Mouse (Mus musculus) forebrain, embryonic 16.5 days (tissue): ENCODE measurements around the gene March1. TPM values are rescaled to one million over a fixed set of nuclear protein-coding genes. Genes with fewer than 3 reads are reported as not detected.
A peak's percentile ranks its signal among the peaks of the same experiment; 100 is the strongest.

Experiments
- ATAC-seq: fragments of 200-750 bp; cut with Nextera tagmentation; 2 replicates; pipeline ENCODE4 v1.8.0; 2017; ENCODE audit warnings: mild to moderate bottlenecking, moderate library complexity
- H3K27ac ChIP-seq: fragments of 300-500 bp; sonication (generic); 2 replicates; pipeline ENCODE4 v1.5.1; 2014; ENCODE audit warnings: low read length, control low read depth
- H3K27me3 ChIP-seq: fragments of 300-500 bp; sonication (generic); replicated peaks from 2 replicates; pipeline ENCODE4 v1.6.1; 2014; ENCODE audit warnings: low read length; ENCODE audit not compliant: control insufficient read depth, insufficient read depth
- H3K36me3 ChIP-seq: fragments of 300-500 bp; sonication (generic); 2 replicates; pipeline ENCODE4 v1.6.1; 2014; ENCODE audit not compliant: control insufficient read depth, insufficient read depth
- H3K4me1 ChIP-seq: fragments of 300-500 bp; sonication (generic); replicated peaks from 2 replicates; pipeline ENCODE4 v1.6.1; 2014; ENCODE audit warnings: low read length; ENCODE audit not compliant: control insufficient read depth, insufficient read depth
- H3K4me2 ChIP-seq: fragments of 300-500 bp; sonication (generic); 2 replicates; pipeline ENCODE4 v1.6.1; 2014; ENCODE audit warnings: mild to moderate bottlenecking, low read length, control low read depth
- H3K4me3 ChIP-seq: fragments of 300-500 bp; sonication (generic); replicated peaks from 2 replicates; pipeline ENCODE4 v1.5.1; 2014; ENCODE audit warnings: mild to moderate bottlenecking, low read length, control low read depth
- H3K9ac ChIP-seq: fragments of 300-500 bp; sonication (generic); replicated peaks from 2 replicates; pipeline ENCODE4 v1.6.1; 2014; ENCODE audit warnings: low read depth, low read length, control low read depth
- H3K9me3 ChIP-seq: fragments of 300-500 bp; sonication (generic); 2 replicates; pipeline ENCODE4 v1.6.1; 2016; ENCODE audit warnings: low read length; ENCODE audit not compliant: control insufficient read depth
- WGBS: fragments of 180-500 bp; shearing (Covaris S2); extraction: QIAGEN DNeasy Blood & Tissue Kit; methylation state at CpG from one replicate; pipeline ENCODE4 v1.1.7; 2014; 5-methylcytosine and 5-hydroxymethylcytosine counted together
- polyA plus RNA-seq: library from polyadenylated mRNA; unstranded; fragments of >200 nt; fragmentation: Nextera tagmentation; extraction: Ambion mirVana; gene quantifications from 2 replicates; pipeline ENCODE4 v1.2.1, GENCODE M21; 2015

March1 gene
- polyA plus RNA-seq, 1 experiment from 2014 or later = 38.1 TPM

GRCm38 (mm10) chr8:66488556-66488955 lies 870.9 kb downstream of the March1 start:
- Histone ChIP-seq H3K27ac (no peak overlapping the region), H3K4me2 (no peak overlapping the region), H3K36me3 (no peaks in the 10 kb centered on the region), H3K9me3 (no peaks in the 10 kb centered on the region), H3K27me3 (no peaks in the 10 kb centered on the region), H3K9ac (no peak overlapping the region), H3K4me3 (no peak overlapping the region), H3K4me1 (peaks cover 7% of the 10 kb centered on the region)
- 46% methylated on average over 3 of the region's 3 CpGs for WGBS
- no peak for ATAC-seq

- 88% methylated on average over 4 of the region's 4 CpGs for WGBS
- no peaks in the 10 kb centered on the region for H3K9me3 ChIP-seq
Measured at GRCm38 (mm10) chr8:66490624-66491023, 872.9 kb downstream of the March1 start.

GRCm38 (mm10) chr8:66494496-66494895 lies 876.8 kb downstream of the March1 start:
- Histone ChIP-seq H3K4me2 (no peak overlapping the region), H3K9me3 (no peaks in the 10 kb centered on the region), H3K36me3 (no peaks in the 10 kb centered on the region), H3K4me3 (no peak overlapping the region), H3K27ac (no peak overlapping the region), H3K9ac (no peak overlapping the region), H3K4me1 (no peaks in the 10 kb centered on the region), H3K27me3 (no peaks in the 10 kb centered on the region)
- WGBS = 78% methylated on average over 2 of the region's 2 CpGs
- ATAC-seq = no peak

More at GRCm38 (mm10) chr8:66490624-66491023, 872.9 kb downstream of the March1 start:
- no peak for ATAC-seq
- Histone ChIP-seq H3K9ac (no peak overlapping the region), H3K4me1 (peaks cover under 1% of the 10 kb centered on the region), H3K36me3 (no peaks in the 10 kb centered on the region), H3K4me2 (no peak overlapping the region), H3K27me3 (no peaks in the 10 kb centered on the region), H3K4me3 (no peak overlapping the region), H3K27ac (no peak overlapping the region)

- no peak overlapping the region for H3K4me2 ChIP-seq
- ATAC-seq = peak; percentile 87
- no peaks in the 10 kb centered on the region for H3K9me3 ChIP-seq
- H3K4me1 ChIP-seq = no peaks in the 10 kb centered on the region
- H3K27me3 ChIP-seq = no peaks in the 10 kb centered on the region
- no peak overlapping the region for H3K4me3 ChIP-seq
- WGBS = 9% methylated on average over 8 of the region's 8 CpGs
- H3K27ac ChIP-seq = no peak overlapping the region
- no peak overlapping the region for H3K9ac ChIP-seq
- H3K36me3 ChIP-seq = no peaks in the 10 kb centered on the region
Measured at GRCm38 (mm10) chr8:66495726-66496125, 878.0 kb downstream of the March1 start.

GRCm38 (mm10) chr8:66496998-66497577 lies 879.4 kb downstream of the March1 start:
- WGBS = 40% methylated on average over 4 of the region's 4 CpGs
- no peak overlapping the region for H3K4me2 ChIP-seq
- no peaks in the 10 kb centered on the region for H3K9me3 ChIP-seq
- no peak overlapping the region for H3K4me3 ChIP-seq
- H3K36me3 ChIP-seq = no peaks in the 10 kb centered on the region
- no peak overlapping the region for H3K9ac ChIP-seq
- peak; percentile 70 for ATAC-seq
- no peaks in the 10 kb centered on the region for H3K27me3 ChIP-seq
- H3K4me1 ChIP-seq = no peaks in the 10 kb centered on the region
- no peak overlapping the region for H3K27ac ChIP-seq

GRCm38 (mm10) chr8:66503381-66503780 lies 885.7 kb downstream of the March1 start:
- H3K9me3 ChIP-seq = no peaks in the 10 kb centered on the region
- H3K27ac ChIP-seq = no peak overlapping the region
- no peaks in the 10 kb centered on the region for H3K4me1 ChIP-seq
- no peaks in the 10 kb centered on the region for H3K27me3 ChIP-seq
- WGBS = 83% methylated on average over 2 of the region's 2 CpGs
- no peaks in the 10 kb centered on the region for H3K36me3 ChIP-seq
- no peak for ATAC-seq
- H3K4me3 ChIP-seq = no peak overlapping the region
- no peak overlapping the region for H3K9ac ChIP-seq
- no peak overlapping the region for H3K4me2 ChIP-seq

GRCm38 (mm10) chr8:66511537-66511936 lies 893.8 kb downstream of the March1 start, which contains the start of gene Tktl2:
TSS of gene Tktl2 (plus strand) at chr8:66511756.
- Histone ChIP-seq H3K4me1 (no peaks in the 10 kb centered on the region), H3K9ac (no peak within 1 kb of the TSS), H3K27ac (no peak within 1 kb of the TSS), H3K4me3 (no peak within 1 kb of the TSS), H3K36me3 (no peaks in the 10 kb centered on the region), H3K9me3 (no peaks in the 10 kb centered on the region), H3K4me2 (no peak within 1 kb of the TSS), H3K27me3 (no peaks in the 10 kb centered on the region)
- ATAC-seq = no peak
- 98% methylated on average over 22 of the region's 22 CpGs for WGBS

GRCm38 (mm10) chr8:66519149-66519548 lies 901.4 kb downstream of the March1 start:
- Histone ChIP-seq H3K9me3 (no peaks in the 10 kb centered on the region), H3K4me3 (no peak overlapping the region), H3K4me2 (no peak overlapping the region), H3K9ac (no peak overlapping the region), H3K4me1 (no peaks in the 10 kb centered on the region), H3K36me3 (no peaks in the 10 kb centered on the region), H3K27me3 (no peaks in the 10 kb centered on the region), H3K27ac (no peak overlapping the region)
- no peak for ATAC-seq
- 76% methylated on average over 2 of the region's 2 CpGs for WGBS

GRCm38 (mm10) chr8:66520576-66520975 lies 902.9 kb downstream of the March1 start:
- Histone ChIP-seq H3K4me1 (no peaks in the 10 kb centered on the region), H3K4me2 (no peak overlapping the region), H3K4me3 (no peak overlapping the region), H3K36me3 (no peaks in the 10 kb centered on the region), H3K27me3 (no peaks in the 10 kb centered on the region), H3K9ac (no peak overlapping the region), H3K27ac (no peak overlapping the region), H3K9me3 (no peaks in the 10 kb centered on the region)
- ATAC-seq = no peak
